Mouse (Mus musculus) erythroid progenitor cell, adult 5-6 weeks (primary cell): Measurements from ENCODE around the gene Setd3. TPM values are rescaled to one million over a fixed set of nuclear protein-coding genes. Genes with fewer than 3 reads are reported as not detected.

Experiments
- ATAC-seq: replicated peaks from 2 replicates; pipeline ENCODE4 v1.8.0; 2016; ENCODE audit warnings: moderate number of reproducible peaks, mild to moderate bottlenecking, moderate TSS enrichment, inconsistent platforms; ENCODE audit not compliant: poor library complexity, low FRiP score, severe bottlenecking
- total RNA-seq, 2 experiments: library from RNA; stranded (forward) in 1 of 2; stranded (reverse) in 1 of 2; fragments of 150-400 nt in 1 of 2; fragments of 186-747, 209-891 nt in 1 of 2; gene quantifications; 2 replicates each; pipeline versions ENCODE4 v1.2.3 to v1.2.4; 2015 to 2017; ENCODE audit warnings: low replicate concordance in 2 of 2

The Setd3 gene
- total RNA-seq (2015; ENCODE audit: low replicate concordance) (121 and 122 TPM in 2 replicates), total RNA-seq (2017; ENCODE audit: low replicate concordance) (162 and 177 TPM in 2 replicates)

DNA sequence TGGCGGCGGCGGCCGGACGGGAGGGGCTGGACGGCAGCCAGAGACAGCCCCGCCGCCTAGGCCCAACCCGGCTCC, at the start of gene Setd3:
Gene Setd3, minus strand, starts transcription at position 69 of the 75 bp plus-strand sequence.
- no peak for ATAC-seq

DNA sequence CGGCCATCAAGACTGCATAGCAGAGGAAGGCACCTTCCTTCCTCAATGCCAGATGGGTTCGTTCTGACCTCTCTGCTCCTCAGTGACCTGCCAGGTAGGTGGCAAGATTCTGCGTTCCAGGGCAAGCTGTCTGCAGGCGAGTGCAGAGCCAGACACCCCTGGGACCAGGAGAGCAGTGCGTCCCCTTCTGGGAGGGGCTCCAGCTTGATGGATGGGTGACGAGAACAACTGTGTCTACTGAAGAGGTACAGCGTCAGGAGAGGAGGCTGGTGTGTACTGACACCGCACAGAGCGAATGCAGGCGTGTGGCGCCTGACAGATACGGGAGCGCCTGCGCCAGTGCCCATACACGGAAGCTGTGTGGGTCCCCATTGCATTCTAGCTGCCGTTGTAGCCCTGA, 48.4 kb upstream of the Setd3 start:
- ATAC-seq: no peak

DNA sequence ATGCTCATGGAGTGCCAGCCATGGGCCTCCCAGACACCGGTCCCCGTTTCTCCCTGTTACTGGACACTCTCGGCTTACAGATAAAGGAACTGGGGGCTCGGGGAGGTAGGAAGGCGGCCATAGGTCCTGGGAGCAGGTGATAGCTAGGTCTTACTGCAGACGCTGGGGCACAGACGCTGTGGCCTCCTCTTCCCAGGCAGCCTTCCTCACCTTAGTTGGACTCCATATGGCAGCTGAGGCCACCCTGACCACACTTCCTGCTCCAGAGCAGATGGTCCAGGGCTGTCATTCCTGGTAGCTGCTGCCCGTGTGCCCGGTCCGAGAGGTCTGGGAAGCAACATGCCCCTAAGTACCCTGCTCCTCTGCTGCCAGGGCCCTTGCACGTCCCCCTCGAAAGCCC, 47.8 kb upstream of the Setd3 start:
- no peak for ATAC-seq

DNA sequence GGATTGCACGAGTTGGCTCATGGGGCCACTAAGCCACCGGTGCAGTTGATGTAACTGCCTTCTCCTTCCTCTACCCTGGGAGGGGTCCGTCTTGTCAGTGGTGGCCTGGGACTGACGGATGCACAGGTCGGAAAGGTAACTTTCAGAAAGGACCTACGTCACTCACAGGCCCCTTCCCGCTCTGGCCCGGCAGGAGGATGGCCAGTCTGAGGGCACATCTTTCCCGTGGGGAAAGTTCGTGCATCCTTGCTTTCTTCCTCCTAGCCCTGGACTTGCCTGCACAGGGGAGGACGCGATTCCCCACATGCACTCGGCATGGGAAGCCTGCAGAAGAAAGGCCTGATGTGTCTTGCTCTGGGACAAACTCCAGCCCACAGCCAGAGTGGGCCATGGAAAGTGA, 47.1 kb upstream of the Setd3 start:
- no peak for ATAC-seq

DNA sequence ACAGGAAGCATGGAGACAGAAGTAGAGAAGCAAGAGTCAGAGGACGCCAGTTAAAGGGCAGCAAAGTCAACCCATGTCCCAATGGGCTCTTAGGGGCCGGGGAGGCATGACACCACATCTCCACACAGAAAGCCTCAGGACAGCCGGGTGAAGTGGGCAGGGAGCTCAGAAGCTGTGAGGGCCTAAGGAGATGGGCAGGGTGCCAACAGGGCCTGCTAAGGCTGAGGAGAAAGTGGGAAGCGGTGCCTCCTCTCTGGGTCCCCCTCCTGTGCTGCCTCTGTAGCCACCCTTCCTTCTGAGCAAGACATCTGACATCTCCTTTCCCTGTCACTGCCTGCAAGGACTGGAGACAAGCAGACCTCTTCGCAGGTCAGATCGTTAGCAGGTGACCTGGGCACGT, 46.7 kb upstream of the Setd3 start:
- no peak for ATAC-seq

DNA sequence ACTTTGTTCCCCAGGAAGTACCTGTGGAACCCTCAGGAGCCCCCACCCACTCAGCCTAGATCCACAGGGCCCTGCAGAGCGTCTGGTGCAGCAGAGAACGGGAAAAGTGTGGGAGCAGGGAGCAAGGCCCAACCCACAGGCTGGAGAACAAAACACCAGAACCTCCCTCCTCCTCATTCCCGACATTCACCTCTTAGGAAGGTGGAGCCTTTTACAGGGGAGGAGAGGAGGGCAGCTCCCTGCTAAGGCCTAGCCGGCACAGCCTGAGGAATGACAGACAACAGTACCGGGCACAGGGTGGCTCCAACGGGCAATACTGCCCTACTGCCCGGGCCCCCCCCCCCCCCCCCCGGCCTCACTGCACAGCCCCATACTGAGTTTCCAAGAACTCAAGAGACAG, 44.2 kb upstream of the Setd3 start:
- ATAC-seq: no peak

DNA sequence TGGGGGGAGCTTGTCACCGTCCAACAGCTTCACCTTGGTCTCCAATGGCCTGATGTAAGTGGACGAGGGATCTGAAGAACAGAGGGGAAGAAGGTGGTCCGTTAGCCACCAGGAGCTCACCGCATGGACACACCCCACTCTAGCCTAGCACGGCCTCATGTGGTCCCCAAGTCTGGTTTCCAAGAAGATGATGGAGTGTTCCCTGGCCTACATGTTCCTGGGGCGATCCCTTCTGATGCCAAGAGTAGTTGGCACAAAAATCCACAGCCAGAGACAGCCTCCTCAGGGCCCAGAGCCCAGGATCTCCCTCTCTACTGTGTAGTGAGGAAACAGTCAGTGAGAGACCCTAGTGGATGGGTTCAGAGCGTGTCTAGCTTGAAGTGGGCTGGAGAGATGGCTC, 42.6 kb upstream of the Setd3 start:
- ATAC-seq: no peak

DNA sequence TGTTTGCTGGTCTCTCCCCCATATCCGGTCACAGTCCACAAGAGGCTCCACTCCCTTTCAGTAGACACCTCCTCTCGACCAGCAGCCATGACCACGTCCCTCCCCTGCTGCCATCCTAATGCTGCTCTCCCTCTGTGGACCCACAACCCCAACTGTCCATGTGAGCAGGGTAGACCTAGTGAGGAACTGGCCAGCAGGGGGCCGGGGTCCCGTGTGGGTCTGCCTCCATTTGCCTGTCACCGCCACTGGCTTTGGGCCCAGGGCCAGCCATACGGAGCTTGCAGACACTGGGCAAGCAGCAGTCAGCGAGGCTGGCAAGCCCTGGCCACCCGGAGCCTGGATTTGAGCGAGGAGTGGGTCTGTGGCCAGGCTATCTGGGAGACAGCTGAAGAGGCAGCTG, 42.1 kb upstream of the Setd3 start:
- no peak for ATAC-seq

DNA sequence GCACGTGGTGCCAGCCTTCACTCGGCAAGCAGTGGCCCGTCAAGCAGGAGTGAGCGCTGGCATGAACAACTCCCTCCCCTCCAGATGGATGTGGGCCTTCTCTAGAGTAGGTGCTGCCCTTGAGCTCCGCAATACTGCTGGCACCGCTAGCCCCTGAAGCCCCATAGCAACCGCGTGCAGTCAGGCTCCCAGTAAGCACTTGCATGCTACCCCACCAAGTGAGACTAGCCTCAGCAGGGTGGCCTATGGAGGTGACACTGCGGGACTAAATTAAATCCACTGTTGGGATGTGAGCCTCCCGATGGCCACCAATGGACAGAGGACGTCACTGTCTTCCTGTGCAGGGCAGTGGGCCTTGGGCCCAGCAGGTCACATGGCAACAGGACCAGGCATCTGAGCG, 41.5 kb upstream of the Setd3 start:
- ATAC-seq: no peak

DNA sequence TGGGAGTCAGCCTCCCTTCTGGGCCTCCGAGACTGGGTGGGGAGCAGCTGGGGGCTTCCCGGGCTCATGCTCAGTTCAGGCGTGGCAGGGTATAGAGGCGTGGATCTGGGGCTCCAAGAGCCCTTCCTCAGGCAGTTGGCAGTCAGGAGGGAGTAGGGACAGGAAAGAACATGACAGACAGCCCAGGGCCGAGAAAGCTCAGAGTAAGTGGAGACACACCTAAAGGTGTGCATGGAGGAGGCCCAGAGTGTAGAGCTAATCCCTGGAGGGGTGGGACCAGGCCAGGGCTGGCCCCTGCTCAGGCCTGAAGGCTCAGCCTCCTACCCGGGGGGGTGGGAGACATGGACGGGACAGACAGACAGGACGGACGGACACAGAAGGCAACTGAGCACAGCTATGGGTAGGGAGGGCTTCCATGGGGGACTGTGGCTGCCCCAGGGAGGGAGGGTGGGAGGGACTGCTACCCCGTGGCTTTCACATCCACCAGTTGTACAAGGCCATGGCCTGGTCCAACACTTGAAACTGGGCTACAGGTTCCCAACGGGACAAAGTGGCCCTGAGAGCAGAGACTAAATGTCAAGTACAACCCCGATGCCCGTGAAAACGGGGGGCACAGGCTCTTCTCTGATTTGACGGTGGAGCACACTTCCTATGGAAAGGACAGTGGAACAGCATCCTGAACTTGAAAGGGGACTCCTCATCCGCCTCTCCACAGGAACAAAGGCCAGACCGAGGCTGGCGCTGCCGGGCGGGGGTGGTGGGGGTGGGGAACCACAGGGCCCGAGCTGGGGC, 40.9 kb upstream of the Setd3 start:
- ATAC-seq: no peak

DNA sequence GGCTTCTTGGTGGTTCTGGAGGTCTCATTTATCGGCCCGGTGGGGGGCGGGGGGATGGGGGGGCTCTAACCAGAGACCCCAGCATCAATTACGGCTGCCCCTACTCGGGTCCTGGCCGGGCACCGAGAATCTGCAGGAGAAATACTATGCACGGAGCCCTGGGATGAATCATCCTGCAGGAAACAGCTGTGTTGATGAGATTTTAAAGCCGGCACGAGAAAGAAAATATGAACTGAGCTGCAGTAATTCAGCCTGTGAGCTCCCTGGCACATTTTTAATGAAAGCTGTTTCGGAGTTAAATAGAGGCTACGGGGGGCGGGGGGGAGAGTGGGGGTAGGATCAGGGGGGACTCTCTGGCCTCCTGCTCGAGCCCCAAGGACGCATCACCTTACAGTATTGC, 40.0 kb upstream of the Setd3 start:
- ATAC-seq: no peak

DNA sequence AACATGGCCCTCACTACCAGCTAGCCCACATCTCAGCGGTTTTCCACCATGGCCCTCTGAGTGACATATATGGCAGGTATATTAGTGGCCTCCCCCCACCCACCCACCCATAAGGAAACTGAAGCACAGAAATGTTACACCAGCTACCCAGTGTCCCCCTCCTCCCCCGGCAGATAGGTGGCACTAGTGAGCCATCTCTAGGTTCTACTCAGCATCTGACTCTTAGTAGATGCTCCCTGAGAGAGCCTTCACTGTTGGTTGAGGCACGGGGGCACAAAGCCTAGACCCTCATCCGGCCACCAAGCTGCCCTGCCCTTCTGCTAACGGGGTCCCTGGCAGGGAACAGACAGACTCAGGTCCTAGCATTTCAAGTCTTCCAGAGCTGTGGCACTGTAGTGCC, 38.5 kb upstream of the Setd3 start:
- ATAC-seq: no peak

DNA sequence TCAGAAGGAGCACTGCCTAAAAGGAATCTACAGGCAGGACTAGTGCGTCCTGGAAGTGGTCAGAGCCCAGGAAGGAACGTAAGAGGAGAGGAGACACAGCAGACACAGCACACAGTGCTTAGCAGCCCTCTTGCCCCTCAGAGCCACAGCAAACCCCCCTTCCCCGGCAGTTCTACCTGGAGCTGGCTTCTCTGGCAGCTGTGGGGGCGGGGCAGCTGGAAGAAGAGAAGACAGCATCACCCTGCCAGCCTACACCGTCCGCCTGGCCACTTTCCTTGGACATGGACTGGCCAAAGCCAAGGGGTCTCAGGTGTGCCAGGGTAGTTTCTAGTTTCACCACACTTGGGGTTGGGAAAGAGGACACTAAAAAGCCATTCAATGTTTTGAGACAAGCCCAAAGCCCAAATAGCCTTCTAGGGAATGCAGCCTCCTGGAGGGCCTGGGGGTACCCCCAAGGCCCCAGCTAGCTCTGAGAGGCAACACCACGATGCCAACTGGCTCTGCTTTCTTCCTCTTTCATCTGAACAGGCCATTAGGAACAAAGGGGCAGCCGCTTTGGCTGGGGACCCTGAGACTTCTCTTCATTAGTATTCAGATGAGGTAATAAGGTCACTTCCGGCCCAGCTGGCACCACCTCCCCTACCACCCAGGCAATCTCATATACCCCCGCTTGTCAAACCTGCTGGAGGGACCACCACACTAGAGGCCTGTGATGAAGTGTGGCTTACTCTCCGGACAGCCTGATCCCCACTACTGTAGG, 37.7 kb upstream of the Setd3 start:
- ATAC-seq: no peak

DNA sequence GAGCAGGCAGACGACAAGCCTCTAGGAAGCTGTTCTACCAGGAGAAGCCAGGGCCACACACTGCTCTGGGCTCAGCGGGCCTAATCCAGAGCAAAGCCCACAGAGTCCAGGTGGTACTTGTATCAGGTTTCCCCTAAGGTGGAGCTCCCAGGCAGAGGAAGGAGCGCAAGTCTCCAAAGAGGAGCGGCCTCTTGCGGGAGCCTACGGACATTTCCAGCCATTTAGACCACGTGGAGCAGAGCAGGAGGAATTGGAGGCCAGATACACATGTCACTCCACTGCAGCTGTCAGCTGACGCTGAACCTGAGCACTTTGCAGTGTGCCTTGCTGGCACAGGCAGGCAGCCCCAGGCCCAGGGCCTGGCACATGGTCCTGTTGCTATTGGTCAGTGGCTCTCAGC, 36.0 kb upstream of the Setd3 start:
- no peak for ATAC-seq

DNA sequence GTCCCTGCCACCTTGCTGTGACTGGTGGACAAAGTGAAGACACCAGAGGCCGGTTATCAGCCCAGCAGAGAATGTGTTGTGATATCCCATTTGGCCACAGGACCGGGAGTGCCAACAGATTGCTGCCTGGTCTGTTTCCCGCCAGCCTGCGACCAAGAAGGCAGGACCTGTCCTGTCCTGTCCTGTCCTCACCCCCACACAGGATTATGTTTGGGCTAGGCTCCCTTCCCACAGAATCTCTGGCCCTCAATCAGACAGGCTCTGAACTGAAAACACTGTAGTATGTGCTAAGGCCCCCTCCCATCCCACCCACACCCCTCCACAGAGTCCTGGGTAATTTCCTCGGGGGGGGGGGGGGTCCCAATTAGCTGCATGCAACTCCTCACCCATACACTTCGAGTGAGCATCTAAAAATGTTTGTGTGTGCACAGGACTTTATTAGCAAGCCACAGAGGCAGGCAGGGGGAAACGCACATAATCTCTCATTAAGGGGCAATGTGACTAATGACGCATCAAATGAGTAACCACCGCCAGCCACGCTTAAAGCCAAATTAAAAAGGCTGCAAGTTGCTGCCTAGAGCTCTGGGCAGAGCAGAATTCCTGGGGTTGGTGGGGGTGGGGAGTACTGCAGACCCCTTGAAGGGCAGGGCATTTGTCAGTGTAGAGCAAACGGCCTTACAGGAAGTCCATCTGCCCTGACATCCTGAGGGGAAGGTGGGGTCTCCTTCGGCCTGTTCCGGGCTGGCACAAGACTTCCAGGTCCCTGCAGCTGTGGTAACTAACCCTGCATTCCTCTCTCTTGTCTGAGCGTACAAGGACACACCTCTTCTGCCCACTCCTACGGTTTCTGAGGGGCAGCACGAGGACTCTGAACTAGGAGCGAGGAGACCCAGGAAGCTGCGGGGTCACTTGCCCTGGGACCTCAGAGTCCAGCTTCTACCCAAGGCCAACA, 34.3 kb upstream of the Setd3 start:
- no peak for ATAC-seq

DNA sequence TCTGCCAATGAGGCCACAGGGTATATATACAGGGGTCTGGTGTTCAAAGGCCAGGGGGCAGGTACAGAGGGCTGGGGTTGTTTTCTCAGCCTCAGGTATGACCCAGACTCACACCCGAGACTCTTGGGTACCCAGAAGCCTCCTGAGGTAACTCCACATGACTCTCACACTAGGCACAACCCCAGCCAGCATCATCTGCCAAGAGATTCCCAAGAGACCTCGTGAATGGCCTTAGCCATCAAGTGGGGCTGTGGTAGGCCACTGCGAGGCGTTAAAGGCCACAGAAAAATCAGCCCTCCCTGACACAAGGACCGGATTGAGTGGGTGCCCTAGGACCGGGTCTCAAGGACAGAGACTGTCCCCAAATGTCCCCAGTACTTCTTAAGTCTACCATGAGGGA, 33.4 kb upstream of the Setd3 start:
- no peak for ATAC-seq

DNA sequence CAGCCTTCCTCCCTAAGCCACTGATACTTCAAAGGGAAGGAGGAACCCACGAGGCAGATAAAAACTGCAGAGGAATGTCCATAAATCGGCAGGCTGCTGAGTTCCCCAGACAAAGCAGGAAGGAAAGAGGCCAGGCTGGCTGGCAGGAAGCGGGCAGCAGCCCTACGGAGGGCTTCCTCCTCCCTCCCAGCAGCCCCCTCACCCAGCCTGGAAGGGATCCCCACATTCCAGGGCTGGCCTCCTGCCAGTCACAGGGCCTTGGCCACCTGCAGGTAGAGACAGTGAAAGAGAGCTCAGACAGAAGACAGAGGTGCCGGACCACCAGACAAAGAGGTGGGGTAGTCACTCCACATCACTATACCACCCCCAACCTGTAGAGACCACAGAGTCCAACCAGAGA, 33.0 kb upstream of the Setd3 start:
- no peak for ATAC-seq

DNA sequence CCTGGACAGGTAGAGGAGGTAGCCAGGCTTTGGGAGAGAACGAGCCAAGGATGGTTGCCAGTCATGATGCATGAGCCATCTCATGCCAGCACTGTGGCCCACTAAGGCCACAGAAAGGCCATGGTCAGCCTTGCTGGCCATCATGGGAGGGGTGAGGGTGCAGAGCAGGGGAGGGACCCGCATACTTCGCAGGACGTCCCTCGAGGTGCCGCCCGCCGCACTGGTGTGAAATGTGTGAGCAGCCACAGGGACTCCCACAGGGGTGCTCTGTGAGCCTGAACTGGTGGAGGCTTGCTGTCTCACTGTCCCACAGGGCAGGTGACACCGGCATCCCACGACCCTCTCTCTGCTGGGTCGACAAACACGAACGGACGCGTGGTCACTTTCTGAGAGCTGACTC, 31.5 kb upstream of the Setd3 start:
- ATAC-seq: no peak

DNA sequence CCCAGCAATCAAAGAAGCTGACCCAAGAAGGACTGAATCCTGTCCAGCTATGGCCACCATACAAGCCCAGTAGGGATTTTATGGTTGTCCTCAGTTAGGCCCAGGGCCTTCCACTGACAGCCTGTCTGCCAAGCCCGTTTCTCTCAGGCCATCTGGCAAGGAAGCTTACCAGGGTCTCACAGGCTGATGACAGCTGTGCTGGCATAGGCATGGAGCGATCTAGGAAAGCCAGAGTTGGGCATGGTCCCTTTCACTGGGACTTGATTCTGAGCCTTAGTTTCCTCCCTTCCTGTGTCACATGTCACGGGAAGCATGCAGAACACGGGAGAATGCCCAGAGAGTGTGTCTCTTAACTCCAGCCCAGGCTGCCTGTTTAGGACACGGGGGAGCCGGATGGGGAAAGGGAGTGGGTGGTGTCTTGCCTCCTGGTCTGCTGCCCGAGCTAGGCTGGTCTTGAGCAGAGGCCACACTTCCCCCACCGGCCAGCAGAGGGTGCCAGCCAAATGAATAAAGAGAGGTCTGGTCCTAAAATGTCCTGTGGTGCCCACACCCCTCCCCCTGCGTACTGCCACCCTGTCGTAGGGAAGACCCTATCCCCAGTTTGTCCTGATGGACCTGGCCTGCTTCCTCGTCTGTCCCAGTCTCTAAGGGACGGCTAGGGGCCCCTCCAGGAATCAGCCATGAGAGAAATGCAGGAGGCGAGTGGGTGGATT, 29.8 kb upstream of the Setd3 start:
- ATAC-seq: no peak

DNA sequence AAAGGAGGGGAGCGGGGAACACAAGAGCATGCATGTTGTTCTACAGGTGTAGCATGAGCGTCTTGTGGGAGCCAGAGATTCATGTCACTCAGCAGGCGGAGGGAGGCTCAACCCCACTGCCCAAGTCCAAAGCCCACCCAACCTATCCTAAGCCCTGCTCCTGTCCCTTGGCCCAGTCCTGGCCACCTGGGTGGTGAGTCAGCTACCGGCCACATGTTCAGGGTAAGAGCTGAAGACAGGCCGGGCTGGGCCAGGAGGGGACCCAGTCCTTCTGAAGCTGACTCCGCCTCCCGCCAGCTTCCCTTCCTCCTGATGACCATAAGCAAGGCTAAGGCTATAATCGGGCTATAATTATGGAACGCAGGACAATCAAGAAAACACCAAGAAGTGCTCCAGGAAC, 29.1 kb upstream of the Setd3 start:
- no peak for ATAC-seq
